Mouse (Mus musculus) c-Kit-negative CD71-positive TER-119-positive erythroid progenitor cells, embryonic 14.5 days (primary cell): ENCODE results near the gene Gm37240.
"Not testable (repeated sequence)": the region's sequence is repeated elsewhere in the genome, so short reads cannot be mapped to it uniquely, and the experiment has no call there.

ENCODE experiments used
- DNase-seq: peaks from one replicate; pipeline ENCODE4 v3.0.0-alpha.2; 2013; ENCODE audit warnings: low read depth, low spot score

The Gm37240 gene

GRCm38 (mm10) chr3:85887239-85887827, at the start of gene Gm37240, which contains the start of gene Glt28d2:
TSS of gene Gm37240 (minus strand) at chr3:85887518.
TSS of gene Glt28d2 (minus strand) at chr3:85887516.
- DNase-seq: peak; percentile 68

- DNase-seq: no peak
Measured at GRCm38 (mm10) chr3:85933586-85933985, 46.3 kb upstream of the Gm37240 start.

GRCm38 (mm10) chr3:85931859-85932258, 44.5 kb upstream of the Gm37240 start:
- no peak for DNase-seq

- no peak for DNase-seq
Measured at GRCm38 (mm10) chr3:85930671-85931255, 43.4 kb upstream of the Gm37240 start.

- no peak for DNase-seq
Measured at GRCm38 (mm10) chr3:85929711-85930110, 42.4 kb upstream of the Gm37240 start.

GRCm38 (mm10) chr3:85928140-85928611, 40.9 kb upstream of the Gm37240 start:
- DNase-seq: no peak

- no peak for DNase-seq
Measured at GRCm38 (mm10) chr3:85927296-85927695, 40.0 kb upstream of the Gm37240 start.

- DNase-seq: peak; percentile 4
Measured at GRCm38 (mm10) chr3:85923954-85924945, 36.9 kb upstream of the Gm37240 start.

GRCm38 (mm10) chr3:85923343-85923742, 36.0 kb upstream of the Gm37240 start:
- DNase-seq: no peak

- no peak for DNase-seq
Measured at GRCm38 (mm10) chr3:85922331-85922730, 35.0 kb upstream of the Gm37240 start.

GRCm38 (mm10) chr3:85920671-85921070, 33.4 kb upstream of the Gm37240 start:
- DNase-seq: not testable (repeated sequence)

- no peak for DNase-seq
Measured at GRCm38 (mm10) chr3:85917600-85917999, 30.3 kb upstream of the Gm37240 start.

- DNase-seq: no peak
Measured at GRCm38 (mm10) chr3:85914806-85915205, 27.5 kb upstream of the Gm37240 start.

GRCm38 (mm10) chr3:85907136-85907535, 19.8 kb upstream of the Gm37240 start:
- no peak for DNase-seq

- DNase-seq: no peak
Measured at GRCm38 (mm10) chr3:85904371-85904770, 17.1 kb upstream of the Gm37240 start.

GRCm38 (mm10) chr3:85895020-85895419, 7.7 kb upstream of the Gm37240 start:
- DNase-seq: no peak

- DNase-seq: no peak
Measured at GRCm38 (mm10) chr3:85891571-85891970, 4.3 kb upstream of the Gm37240 start.

GRCm38 (mm10) chr3:85888221-85888671, 928 bp upstream of the Gm37240 start:
- no peak for DNase-seq

GRCm38 (mm10) chr3:85886636-85887238, 581 bp downstream of the Gm37240 start:
- no peak for DNase-seq

- no peak for DNase-seq
Measured at GRCm38 (mm10) chr3:85885906-85886305, 1.4 kb downstream of the Gm37240 start.

GRCm38 (mm10) chr3:85880687-85881086, 6.6 kb downstream of the Gm37240 start:
- DNase-seq: no peak

GRCm38 (mm10) chr3:85880068-85880467, 7.2 kb downstream of the Gm37240 start:
- DNase-seq: no peak
